Mouse (Mus musculus): ENCODE data around the gene Adgrl2. TPM values are rescaled to one million over a fixed set of nuclear protein-coding genes. Genes with fewer than 3 reads are reported as not detected.

Adgrl2 gene
- polyA plus RNA-seq, 1 experiment from 2014 or later: 42.5 TPM

DNA sequence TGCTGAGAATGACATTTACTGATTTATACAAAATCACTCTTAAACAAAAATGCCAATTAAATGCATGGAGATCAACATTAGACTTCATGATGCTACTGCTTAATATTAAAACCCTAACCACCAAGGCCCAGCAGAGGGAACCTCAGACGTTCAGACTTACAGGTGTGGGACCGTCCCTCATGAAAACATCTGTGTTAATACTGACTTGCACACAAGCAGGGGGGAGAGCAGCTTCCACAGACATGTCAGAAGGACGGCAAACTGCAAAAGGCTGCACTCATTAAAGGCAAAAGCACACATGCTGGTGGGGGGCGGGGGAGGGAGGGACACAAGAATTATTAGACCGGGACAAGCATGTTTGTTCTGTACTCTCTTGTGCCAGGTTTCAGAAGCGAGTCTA lies 168.7 kb downstream of the Adgrl2 start:
- H3K9me3 ChIP-seq (replicated peaks; ENCODE audit: low read length): no peaks in the 10 kb centered on the region
- 49% methylated on average over 6 of the region's 6 CpGs for WGBS
- DNase-seq (ENCODE audit: low spot score) (no peak), ATAC-seq (replicated peaks; ENCODE audit: low FRiP score, low read depth) (no peak)
- H3K36me3 ChIP-seq (ENCODE audit: insufficient read depth, low read length): peaks cover 49% of the 10 kb centered on the region
- H3K4me3 ChIP-seq (replicated peaks; ENCODE audit: low read depth, low read length): no peak overlapping the region
- TF ChIP-seq CTCF (IDR thresholded peaks at IDR 0.05; ENCODE audit: low read depth): peak; percentile 26; the same call in 1 of the 2 replicates
- H3K9ac ChIP-seq (ENCODE audit: low read depth, low read length): no peak overlapping the region
- no peaks in the 10 kb centered on the region for H3K4me1 ChIP-seq (replicated peaks; ENCODE audit: insufficient read depth, low read length)
- H3K27me3 ChIP-seq (ENCODE audit: insufficient read depth, low read length): no peaks in the 10 kb centered on the region
- no peak overlapping the region for H3K27ac ChIP-seq
- H3K4me2 ChIP-seq (ENCODE audit: low read length): no peak overlapping the region

DNA sequence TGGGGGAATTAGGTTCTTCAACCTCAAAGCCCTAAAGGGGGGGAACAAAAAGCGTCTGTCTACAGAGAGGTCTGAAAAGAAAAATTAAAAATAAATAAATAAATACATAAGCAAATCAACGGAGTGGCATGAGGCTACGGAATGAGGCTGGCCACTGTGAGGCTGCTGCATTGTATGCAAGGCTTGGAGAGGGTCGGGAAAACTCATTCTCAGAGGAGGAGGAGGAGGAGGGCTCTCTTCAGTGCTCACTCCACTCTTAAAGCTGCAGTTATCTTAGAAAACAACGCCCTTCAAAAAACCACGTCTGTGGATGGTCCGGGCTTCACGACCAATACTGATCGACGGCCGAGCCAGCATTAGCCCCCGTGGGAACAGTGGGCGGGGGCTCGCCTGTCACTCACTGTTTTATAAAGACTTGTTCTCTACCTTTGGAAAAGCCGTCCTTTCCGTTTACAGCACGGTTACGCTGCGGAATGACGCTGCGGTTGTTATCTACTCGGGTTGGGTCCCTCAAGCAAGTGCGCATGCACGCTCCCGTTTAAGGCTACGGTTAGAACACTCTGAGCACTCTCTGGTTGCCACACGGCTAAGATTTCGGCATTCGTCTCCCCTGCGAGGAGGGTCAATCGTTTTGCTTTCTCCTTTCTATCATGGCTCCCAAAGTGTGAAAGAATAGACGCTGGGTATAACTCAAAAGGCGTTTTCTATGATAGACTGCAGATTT lies 170.9 kb downstream of the Adgrl2 start:
- Histone ChIP-seq H3K27me3 (ENCODE audit: insufficient read depth, low read length) (no peaks in the 10 kb centered on the region), H3K4me3 (replicated peaks; ENCODE audit: low read depth, low read length) (no peak overlapping the region), H3K9ac (ENCODE audit: low read depth, low read length) (no peak overlapping the region), H3K9me3 (replicated peaks; ENCODE audit: low read length) (no peaks in the 10 kb centered on the region), H3K4me1 (replicated peaks; ENCODE audit: insufficient read depth, low read length) (no peaks in the 10 kb centered on the region), H3K27ac (no peak overlapping the region), H3K36me3 (ENCODE audit: insufficient read depth, low read length) (peaks cover 49% of the 10 kb centered on the region), H3K4me2 (ENCODE audit: low read length) (no peak overlapping the region)
- DNase-seq (ENCODE audit: low spot score): no peak
- no peak for TF ChIP-seq CTCF (IDR thresholded peaks at IDR 0.05; ENCODE audit: low read depth)
- WGBS: 88% methylated on average over 33 of the region's 33 CpGs
- no peak for ATAC-seq (replicated peaks; ENCODE audit: low FRiP score, low read depth)

DNA sequence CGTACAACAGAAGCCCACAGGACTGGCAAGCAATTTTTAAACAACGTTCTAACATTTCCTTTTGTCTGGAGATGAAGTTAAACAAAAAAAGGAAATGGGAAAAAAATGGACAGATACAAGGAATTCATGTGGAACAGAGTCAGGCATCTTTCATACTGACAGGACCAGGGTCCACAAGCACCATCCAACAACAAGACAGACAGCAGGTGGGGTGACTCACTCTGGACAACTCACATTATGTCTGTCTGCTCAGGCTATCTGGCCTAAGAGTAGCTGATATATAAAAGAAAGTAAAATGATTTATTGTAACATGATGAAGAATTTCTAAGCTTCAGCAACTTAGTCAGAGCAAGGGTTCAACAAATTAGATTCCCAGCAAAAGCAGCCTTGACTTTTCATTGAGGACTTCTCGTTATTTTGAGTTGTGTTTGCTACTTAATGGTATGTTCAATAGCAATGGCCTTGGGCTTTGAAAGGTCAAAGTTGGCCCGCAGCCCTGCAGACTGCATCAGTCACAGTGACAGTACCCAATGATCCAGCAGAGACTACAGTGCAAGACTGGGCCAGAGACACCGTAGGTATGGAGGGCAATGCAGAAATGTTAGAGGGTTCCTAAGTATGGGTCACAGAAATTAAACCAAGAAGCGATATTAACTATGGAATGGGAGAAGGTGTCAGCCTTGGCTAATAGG lies 171.8 kb downstream of the Adgrl2 start:
- Histone ChIP-seq H3K9ac (ENCODE audit: low read depth, low read length) (no peak overlapping the region), H3K4me2 (ENCODE audit: low read length) (no peak overlapping the region), H3K27ac (no peak overlapping the region), H3K27me3 (ENCODE audit: insufficient read depth, low read length) (no peaks in the 10 kb centered on the region), H3K9me3 (replicated peaks; ENCODE audit: low read length) (no peaks in the 10 kb centered on the region), H3K4me3 (replicated peaks; ENCODE audit: low read depth, low read length) (no peak overlapping the region), H3K4me1 (replicated peaks; ENCODE audit: insufficient read depth, low read length) (no peaks in the 10 kb centered on the region), H3K36me3 (ENCODE audit: insufficient read depth, low read length) (peaks cover 40% of the 10 kb centered on the region)
- 47% methylated on average over 6 of the region's 6 CpGs for WGBS
- ATAC-seq (replicated peaks; ENCODE audit: low FRiP score, low read depth): no peak
- TF ChIP-seq CTCF (IDR thresholded peaks at IDR 0.05; ENCODE audit: low read depth): no peak
- DNase-seq (ENCODE audit: low spot score): peak; percentile 45

DNA sequence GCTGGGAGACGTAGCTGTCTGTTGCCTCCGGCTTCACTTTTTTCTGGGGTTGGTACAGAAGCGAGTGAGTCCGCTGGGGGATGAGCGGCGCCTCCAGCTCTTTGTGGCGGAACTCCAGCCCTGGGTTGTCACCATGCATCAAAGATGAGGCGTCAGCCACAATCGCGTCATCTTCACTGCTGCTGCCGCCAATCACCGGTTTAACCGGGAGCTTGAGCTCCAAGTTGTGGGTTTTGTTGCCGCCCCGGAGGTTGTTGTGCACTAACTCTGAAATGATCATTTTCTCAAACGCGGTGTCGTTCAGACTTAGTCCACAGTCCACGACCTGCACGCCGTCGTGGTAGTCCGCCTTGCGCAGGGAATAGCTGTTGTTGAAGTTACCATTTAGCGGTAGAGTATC lies 172.9 kb downstream of the Adgrl2 start:
- no peak for TF ChIP-seq CTCF (IDR thresholded peaks at IDR 0.05; ENCODE audit: low read depth)
- 98% methylated on average over 25 of the region's 25 CpGs for WGBS
- H3K27ac ChIP-seq: no peak overlapping the region

DNA sequence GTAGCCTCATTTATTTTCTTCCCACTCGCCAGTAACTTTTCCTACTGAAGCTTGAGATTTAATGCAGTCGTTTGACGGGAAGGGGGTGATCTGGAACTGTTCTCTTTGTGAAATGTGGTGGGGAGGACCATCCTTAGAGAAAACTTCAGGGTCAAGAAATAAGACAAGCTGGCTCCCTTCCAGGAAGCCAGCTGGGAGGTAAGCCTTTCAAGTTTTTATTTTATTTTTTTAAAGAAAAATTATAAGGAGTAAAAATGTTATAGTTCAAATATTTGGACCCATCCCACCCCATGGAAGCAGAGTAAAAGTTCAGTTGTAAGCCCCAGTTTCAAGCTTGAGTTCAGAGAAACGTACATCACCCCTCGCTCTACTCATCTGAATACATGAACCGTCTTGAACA lies 177.2 kb downstream of the Adgrl2 start:
- no peak for TF ChIP-seq CTCF (IDR thresholded peaks at IDR 0.05; ENCODE audit: low read depth)
- no peak overlapping the region for H3K4me2 ChIP-seq (ENCODE audit: low read length)
- no peaks in the 10 kb centered on the region for H3K4me1 ChIP-seq (replicated peaks; ENCODE audit: insufficient read depth, low read length)
- DNase-seq (ENCODE audit: low spot score): peak; percentile 69
- ATAC-seq (replicated peaks; ENCODE audit: low FRiP score, low read depth): no peak
- no peaks in the 10 kb centered on the region for H3K9me3 ChIP-seq (replicated peaks; ENCODE audit: low read length)
- no peaks in the 10 kb centered on the region for H3K27me3 ChIP-seq (ENCODE audit: insufficient read depth, low read length)
- H3K27ac ChIP-seq: no peak overlapping the region
- no peak overlapping the region for H3K9ac ChIP-seq (ENCODE audit: low read depth, low read length)
- WGBS: 42% methylated on average over 6 of the region's 6 CpGs
- peaks cover 17% of the 10 kb centered on the region for H3K36me3 ChIP-seq (ENCODE audit: insufficient read depth, low read length)
- H3K4me3 ChIP-seq (replicated peaks; ENCODE audit: low read depth, low read length): no peak overlapping the region

More for the DNA sequence above, 172.9 kb downstream of the Adgrl2 start:
- DNase-seq (ENCODE audit: low spot score): no peak
- Histone ChIP-seq H3K9ac (ENCODE audit: low read depth, low read length) (no peak overlapping the region), H3K36me3 (ENCODE audit: insufficient read depth, low read length) (peaks cover 32% of the 10 kb centered on the region), H3K4me3 (replicated peaks; ENCODE audit: low read depth, low read length) (no peak overlapping the region), H3K4me2 (ENCODE audit: low read length) (no peak overlapping the region), H3K9me3 (replicated peaks; ENCODE audit: low read length) (no peaks in the 10 kb centered on the region), H3K27me3 (ENCODE audit: insufficient read depth, low read length) (no peaks in the 10 kb centered on the region), H3K4me1 (replicated peaks; ENCODE audit: insufficient read depth, low read length) (no peaks in the 10 kb centered on the region)
- no peak for ATAC-seq (replicated peaks; ENCODE audit: low FRiP score, low read depth)

DNA sequence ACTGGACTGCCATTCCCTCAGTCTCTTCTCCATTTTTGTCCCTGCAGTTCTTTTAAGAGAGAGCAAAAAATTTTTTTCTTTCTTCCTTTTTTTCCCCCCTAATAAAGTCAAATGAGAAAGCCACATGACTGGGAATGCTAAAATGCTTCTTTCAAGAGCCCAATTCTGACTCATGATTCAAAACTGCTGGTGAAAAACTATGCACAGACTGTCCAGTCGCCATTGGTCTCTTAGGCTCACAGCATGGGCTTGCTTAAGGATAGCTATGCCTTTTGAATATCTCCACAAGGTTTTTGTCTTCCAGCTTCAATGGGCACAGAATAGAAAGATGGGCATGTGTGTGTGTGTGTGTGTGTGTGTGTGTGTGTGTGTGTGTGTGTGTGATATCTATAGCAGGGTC lies 178.3 kb downstream of the Adgrl2 start:
- ATAC-seq (replicated peaks; ENCODE audit: low FRiP score, low read depth) (no peak), DNase-seq (ENCODE audit: low spot score) (no peak)
- 86% methylated on average over 1 of the region's 1 CpGs for WGBS
- no peak overlapping the region for H3K27ac ChIP-seq
- no peaks in the 10 kb centered on the region for H3K27me3 ChIP-seq (ENCODE audit: insufficient read depth, low read length)
- no peaks in the 10 kb centered on the region for H3K9me3 ChIP-seq (replicated peaks; ENCODE audit: low read length)
- no peak overlapping the region for H3K4me3 ChIP-seq (replicated peaks; ENCODE audit: low read depth, low read length)
- peaks cover 9% of the 10 kb centered on the region; the same call in 1 of the 2 replicates for H3K36me3 ChIP-seq (ENCODE audit: insufficient read depth, low read length)
- TF ChIP-seq CTCF (IDR thresholded peaks at IDR 0.05; ENCODE audit: low read depth): no peak
- H3K4me2 ChIP-seq (ENCODE audit: low read length): no peak overlapping the region
- H3K4me1 ChIP-seq (replicated peaks; ENCODE audit: insufficient read depth, low read length): no peaks in the 10 kb centered on the region
- no peak overlapping the region for H3K9ac ChIP-seq (ENCODE audit: low read depth, low read length)

All from kidney, postnatal 0 days (tissue).